Mouse (Mus musculus) cortical plate, adult 2 months (tissue): Measurements from ENCODE around the gene Rasa2.

Experiments used
- CTCF ChIP-seq: fragments of 200-500 bp; IDR thresholded peaks from 2 replicates; pipeline ENCODE4 v1.5.1; 2011; ENCODE audit warnings: mild to moderate bottlenecking, control low read depth, low read length; ENCODE audit not compliant: insufficient read depth; ENCODE audit errors: extremely low read depth
- POLR2A ChIP-seq: fragments of 200-500 bp; IDR thresholded peaks from 2 replicates; pipeline ENCODE4 v1.6.1; 2011; ENCODE audit warnings: mild to moderate bottlenecking, low read length, control low read depth; ENCODE audit not compliant: insufficient read depth; ENCODE audit errors: extremely low read depth

GRCm38 (mm10) chr9:96610813-96611212 lies 20.6 kb downstream of the Rasa2 start:
- no peak for TF ChIP-seq POLR2A
- TF ChIP-seq CTCF = no peak
